Mouse (Mus musculus) adipocyte (in vitro differentiated cells): ENCODE results near the gene Eml1.

ENCODE experiments used
- DNase-seq: peaks from one replicate; pipeline ENCODE4 v3.0.0-alpha.2; 2016; ENCODE audit warnings: low spot score

The Eml1 gene

DNA sequence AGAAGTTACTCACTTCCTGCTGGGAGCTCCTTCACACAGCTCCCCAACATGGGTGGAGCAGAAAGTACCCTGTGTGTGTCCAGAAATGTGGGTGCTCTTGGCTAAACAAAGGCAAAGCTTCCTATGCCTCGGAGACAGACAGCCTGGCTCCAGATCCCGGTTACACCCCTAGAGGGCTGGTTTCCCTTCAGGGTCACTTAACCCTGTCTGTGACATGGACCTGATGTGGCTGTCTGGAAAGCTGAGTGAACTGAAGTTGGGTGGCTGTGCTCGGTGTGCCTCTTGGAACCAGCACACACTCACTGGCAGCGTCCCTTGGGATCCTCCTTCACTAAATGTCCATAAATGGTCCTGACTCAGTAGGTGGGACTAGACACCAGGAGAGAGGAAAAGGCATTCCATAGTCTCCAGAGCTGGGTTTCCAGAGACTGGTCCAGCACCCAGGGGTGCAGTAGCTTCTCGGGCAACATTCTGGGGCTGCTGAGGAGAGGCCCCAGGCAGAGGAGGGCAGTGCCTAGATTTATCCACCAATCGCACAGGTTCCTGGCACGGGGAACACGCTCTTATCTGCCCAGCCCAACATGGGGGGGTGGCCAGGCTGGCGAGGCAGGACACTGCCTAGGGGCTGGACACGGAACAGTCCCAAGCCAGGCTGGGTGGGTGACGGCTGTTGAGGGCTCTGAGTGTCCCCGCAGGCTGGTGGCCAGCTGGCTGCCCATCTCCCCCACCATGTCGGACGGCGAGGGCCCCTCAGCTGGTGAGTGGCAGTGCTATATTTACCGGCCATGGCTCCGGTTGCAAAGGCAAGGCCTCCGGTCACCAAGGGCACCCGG is at the start of gene Eml1:
Eml1 (plus strand) TSS at position 362 of the 833 bp plus-strand sequence.
- DNase-seq: no peak

DNA sequence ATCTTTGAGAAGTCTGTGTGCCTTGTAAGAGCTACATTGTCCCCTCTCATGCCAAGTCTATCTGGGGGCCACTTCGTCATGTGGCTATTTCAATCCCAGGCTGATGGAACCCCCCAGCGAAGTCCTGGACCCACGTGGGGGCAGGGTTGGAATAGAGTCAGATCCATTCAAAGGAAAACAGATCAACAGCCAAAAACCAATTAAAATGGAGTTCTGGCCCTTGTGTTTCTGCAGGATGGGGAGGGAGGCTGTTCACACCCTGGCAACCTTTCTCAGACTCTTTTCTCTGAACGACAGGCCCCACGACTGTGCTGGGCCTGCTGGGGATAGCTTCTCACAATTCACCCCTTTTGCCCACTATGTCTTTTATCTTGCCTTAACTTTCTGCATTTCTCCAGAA is 44.4 kb upstream of the Eml1 start:
- DNase-seq: no peak

DNA sequence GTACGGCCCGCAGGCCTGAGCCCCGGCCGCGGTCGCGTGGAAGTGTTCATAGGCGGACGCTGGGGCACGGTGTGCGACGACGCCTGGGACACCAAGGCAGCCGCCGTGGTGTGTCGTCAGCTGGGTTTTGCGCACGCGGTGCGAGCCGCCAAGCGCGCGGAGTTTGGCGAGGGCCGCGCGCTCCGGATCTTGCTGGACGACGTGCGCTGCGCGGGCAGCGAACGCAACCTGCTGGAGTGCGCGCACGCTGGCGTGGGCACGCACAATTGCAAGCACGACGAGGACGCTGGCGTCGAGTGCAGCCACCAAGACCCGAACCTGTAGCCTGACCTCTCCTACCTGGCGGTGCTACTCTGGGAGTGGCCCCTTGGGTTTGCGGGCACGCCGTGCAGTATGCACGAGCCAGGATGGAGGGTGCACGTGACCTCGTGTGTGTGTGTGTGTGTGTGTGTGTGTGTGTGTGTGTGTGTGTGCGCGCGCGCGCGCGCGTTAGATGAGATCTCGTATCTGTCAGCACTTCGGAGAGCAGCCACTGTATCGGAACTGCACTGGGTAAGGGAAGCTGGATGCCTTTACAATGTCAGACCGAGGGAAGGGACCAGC is 42.8 kb upstream of the Eml1 start:
- no peak for DNase-seq

DNA sequence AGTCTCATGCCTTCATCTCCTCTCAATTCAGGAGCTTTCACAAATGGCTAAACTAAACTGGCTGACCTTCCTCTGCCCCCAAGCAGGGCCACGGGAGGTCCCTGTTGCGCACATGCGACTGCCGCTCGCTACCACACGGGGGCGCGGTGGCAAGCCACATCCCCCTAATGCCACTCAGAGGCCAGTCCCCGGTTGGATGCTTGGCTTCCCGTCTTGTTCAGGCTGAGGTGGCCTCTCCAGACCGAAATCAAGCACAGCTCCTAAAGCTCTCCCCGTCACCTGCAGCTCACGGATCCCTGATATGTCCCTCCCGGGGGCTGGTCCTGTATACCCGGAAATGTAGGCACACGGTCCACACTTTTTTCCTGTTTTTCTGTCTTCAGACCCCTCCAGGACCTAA is 37.7 kb upstream of the Eml1 start:
- DNase-seq: peak; percentile 65

DNA sequence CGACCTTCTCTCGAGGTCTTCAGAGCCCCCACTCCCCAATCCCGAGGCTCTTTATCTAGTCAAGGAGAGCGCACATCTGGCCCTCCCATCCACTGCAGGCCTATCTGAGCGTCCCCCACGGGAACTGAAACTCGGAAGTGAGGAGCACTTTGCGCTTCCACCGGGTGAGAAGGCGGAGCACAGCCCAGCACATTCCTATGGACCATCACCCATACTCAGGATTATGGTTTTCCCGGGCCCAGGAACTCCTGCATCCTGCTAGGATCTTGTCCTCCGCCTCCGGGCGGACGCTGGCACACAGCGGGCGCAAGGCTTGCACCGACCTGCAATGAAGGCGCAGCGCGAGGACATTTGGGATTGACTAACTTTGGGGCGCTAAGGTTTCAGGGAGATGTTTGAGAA is 37.3 kb upstream of the Eml1 start:
- DNase-seq: no peak

DNA sequence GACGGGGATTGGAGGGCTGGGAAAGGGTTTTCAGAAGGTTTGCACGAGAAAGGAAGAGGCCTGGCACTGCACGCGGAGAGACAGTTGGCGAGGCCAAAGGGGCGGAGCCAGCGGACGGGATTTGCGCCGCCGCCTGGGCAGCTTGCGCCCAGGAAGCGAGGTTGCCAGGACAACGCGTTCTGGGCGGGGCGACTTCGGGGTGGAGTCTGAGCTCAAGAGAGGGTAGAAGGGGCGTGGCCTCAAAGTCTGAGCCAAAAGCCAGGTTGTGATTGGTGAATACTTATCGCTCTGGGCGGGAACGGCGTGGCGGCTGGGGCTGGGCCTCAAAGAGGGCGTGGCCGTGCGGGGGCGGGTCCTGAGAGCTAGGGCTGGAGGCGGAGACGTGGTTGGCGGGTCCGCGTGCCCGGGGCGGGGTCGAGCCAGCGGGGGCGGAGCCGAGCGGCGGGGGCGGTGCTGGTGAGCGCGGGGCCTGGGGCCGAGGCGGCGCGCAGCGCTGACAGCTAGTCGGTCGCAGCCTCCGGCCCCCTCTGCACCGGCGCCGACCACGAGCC is 36.8 kb upstream of the Eml1 start, which contains the start of gene Cyp46a1:
Cyp46a1 (plus strand) TSS at position 487 of the 551 bp plus-strand sequence.
- peak; percentile 98 for DNase-seq

DNA sequence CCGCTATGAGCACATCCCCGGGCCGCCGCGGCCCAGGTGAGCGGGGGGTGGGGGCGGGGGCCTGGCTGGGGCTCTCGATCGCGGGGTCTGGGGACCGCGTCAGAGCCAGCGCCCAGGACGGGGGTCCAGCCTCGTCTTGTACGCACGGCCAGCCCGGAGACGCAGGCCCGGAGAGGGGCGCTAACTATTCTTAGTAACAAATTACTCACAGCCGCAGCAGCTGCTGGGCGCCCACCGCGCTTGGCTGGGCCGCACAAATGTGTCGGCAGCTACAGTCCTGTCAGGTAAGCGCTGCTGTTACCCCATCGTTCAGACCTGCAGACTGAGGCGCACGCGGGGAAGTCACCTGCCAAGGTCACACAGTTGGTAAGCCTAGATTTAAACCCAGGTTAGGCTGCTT is 36.2 kb upstream of the Eml1 start:
- DNase-seq: no peak

DNA sequence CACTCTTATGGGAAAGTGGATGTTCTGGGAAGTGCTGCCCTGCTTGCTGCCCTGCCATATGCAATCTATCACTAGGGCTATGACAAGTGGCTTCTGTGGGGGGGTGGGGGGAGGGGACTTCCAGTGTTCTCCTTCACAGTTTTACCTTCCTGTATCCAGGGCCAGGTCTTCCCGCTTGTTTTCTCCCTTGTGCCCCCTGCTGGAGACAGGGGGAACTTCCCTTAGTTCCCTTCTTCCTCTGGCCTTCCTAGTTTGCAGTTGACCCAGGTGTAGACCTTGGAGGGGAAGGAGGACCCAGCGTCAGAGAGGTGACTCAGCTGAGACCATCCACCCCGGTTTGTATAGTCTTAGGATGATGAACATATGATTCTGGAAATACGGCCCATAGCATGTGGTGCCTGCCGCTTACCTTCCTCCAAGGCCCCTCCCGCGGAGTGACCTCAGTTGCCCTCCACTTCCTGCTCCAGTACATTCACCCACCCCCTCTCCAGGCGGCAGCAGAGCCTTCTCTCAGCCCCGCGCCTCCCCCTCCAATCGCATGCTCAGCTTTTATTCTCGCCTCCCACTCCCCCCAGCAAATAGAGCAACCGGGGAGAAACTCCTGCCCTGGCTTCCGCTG is 32.1 kb upstream of the Eml1 start:
- no peak for DNase-seq

DNA sequence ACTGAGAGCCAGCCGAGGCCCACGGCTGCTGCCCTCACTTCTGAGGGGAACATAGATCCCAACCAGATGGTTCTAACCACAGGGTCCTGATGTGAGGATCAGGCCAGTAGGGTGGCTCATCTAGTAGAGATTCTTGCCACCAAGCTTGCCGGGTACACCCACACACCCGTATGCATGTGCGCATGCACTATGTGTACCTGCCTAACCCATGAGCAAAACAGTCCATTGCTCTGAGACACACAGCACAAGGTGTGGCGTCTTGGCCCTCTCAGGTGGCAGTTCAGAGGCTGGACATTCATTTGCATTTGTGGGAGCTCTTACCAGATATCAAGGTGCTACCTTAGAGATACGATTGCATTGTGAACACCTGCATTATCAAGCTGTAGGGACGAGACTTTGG is 22.6 kb upstream of the Eml1 start:
- no peak for DNase-seq

DNA sequence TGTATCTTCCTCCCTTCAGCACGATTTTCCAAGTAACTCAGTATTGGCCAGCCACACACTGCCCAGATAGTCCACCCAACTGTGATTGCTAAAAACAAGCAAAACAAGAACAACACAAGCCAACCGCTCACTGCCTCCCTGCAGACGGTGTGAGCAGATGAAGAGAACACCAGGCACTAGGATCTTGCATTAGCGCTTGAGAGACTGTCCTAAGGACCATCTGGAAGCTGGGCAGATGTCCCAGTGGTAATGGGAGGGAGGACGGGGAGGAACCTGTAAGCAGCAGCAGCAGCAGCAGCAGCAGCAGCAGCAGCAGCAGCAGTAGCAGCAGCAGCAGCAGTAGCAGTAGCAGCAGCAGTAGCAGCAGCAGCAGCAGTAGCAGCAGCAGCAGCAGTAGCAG is 21.7 kb upstream of the Eml1 start:
- DNase-seq: no peak

DNA sequence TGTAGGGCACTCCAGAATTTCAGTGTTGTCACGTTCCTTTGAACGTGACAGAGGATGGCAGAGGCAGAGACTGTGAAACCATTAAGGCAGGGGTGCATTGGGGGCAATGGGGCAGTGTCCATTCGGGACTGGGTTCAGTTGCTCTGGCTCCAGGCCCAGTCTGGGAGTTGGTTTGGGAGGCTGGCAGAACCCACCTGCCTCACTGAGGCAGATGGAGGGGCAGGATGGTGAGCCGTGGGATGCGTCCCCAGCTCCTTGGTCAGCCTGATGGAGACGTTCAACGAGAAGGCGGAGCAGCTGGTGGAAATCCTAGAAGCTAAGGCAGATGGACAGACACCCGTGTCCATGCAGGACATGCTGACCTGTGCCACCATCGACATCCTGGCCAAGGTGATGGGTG is 19.8 kb upstream of the Eml1 start:
- DNase-seq: no peak

DNA sequence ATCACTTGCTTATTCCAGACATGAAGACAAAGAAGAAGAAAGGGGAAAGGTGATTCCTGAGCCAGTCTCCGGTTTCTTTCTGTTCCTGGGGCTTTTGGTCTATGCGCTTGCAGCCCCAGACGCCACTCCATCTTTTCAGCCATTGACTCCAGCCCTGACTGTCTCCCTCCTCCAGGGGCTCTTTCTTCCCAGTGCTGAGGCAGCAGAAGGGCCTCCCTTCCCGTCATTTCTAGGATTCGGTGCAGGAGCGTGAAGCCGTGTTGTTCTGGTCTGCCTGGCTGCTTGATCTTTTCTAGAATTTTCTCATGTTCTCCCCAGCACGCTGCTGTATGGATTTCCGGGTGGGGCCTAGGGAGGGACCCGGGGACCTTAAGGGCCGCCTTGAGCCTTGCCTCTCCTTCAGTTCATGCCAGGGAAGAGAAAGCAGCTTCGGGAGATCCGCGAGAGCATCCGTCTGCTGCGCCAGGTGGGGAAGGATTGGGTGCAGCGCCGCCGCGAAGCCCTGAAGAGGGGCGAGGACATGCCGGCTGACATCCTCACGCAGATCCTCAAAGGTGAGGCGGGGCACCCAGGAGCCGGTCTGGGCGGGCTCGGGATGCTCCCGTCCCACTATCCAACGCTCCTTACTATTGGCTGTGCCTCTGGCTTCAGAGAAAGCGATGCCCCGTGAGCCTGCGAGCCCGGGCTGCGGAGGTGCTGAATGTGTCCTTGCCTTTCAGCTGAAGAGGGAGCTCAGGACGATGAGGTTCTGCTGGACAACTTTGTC is 18.2 kb upstream of the Eml1 start:
- no peak for DNase-seq

DNA sequence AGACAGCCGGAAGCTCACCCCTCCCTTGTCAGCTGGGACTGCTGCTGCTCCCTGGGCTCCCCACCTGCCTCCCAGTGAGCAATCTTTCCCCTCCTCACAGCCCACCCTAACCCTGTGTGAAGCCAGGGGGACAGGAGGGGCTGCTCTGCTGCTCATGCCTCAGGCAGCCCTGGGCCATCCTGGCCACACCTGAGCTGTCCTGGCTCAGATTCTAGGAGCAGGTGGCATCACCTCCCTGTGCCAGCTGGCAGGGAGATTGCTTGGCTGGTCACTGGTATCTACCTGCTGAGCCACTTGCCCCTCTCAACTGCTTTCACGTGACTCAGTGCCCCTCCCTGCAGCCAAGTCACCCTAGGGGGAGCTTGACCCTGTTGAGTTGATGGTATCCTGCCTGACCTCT is 16.5 kb upstream of the Eml1 start:
- no peak for DNase-seq

DNA sequence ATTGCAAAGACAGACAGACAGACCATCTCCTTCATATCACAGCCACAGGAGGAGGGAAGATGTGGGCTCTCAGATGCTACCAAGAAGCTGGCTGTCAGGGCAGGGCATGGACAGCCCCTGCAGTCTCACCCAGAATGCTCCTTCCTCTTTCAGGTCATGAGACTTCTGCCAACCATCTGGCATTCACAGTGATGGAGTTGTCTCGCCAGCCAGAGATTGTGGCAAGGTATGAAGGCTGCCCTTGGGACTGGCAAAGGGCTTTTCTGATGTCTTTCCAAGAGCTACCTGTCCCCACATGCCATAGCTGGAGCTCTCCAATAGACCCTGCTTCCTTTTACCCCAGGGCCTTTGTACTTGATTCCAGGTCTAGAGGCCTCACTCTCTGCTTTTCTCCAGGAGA is 15.5 kb upstream of the Eml1 start:
- DNase-seq: no peak

DNA sequence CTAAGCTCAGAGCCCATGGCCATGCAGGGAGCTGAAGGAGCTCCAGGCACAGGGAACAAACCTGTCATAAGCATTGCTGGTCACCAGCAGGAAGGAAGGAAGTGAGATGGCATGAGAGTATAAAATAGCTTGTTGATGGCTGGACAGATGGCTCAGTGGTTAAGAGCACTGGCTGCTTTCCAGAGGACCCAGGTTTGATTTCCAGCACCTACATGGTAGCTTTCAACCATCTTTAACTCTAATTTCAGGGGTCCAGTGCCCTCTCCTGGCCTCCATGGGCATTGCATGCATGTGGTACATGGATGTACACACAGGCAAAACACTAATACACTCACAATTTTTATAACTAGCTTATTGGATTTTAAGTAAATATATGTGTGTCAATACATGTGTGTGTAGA is 14.8 kb upstream of the Eml1 start:
- no peak for DNase-seq

DNA sequence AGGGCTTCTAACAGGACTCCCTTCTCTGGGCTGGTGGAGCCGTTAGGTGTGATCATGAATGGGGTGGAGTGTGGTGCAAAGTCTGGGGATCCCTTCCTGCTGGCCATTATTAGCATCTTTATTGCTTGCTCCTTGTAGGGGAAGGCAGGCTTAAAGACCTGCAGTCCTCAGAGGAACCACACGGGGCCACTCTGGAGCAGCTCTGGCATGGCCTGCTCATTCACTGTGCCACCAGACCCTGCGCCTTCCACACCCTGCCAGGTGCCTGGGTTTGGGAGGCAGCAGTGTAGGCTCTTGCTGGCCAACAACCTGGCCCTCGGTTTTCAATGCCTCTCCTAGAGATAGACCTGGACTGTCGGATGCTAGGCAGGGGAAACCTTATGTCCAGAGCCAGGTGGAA is 7.0 kb upstream of the Eml1 start:
- DNase-seq: peak; percentile 78

DNA sequence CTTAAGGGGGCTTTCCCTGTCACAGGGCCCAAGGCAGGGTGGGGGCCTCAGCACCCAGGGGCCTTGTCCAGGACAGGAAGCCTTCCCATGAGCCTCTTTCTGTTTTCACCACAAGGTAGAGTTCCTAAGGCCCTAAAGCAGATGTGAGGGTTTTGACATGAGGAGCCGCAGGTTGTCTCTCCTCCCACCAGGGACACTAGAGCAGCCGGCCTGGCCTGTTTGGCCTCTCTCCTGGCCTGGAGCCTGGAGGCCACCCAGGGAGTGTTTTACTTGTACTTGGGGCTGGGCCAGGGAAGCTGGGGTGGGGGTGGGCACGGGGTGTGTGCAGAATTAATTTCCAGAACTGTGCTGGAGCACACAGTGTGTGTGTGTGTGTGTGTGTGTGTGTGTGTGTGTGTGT is 5.4 kb upstream of the Eml1 start:
- DNase-seq: peak; percentile 76

DNA sequence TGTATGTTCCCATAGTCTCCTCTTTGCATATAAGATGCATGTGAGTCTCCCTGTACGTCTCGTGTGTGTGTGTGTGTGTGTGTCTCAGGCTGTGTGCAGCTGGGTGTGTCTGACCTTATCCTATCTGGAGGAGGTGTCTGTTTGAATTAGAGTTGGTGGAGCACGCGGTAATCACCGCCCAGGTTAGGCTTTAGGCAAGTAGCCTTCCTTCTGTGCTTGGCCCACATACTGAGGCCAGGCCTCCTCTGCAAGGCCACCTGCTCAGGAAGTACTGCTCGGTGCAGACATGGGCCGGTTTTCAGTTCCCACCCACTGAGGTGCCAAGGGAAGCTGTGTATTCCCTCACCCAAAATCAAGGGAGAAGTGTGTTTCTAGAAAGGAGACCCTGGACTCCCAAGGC is 4.9 kb upstream of the Eml1 start:
- DNase-seq: no peak

DNA sequence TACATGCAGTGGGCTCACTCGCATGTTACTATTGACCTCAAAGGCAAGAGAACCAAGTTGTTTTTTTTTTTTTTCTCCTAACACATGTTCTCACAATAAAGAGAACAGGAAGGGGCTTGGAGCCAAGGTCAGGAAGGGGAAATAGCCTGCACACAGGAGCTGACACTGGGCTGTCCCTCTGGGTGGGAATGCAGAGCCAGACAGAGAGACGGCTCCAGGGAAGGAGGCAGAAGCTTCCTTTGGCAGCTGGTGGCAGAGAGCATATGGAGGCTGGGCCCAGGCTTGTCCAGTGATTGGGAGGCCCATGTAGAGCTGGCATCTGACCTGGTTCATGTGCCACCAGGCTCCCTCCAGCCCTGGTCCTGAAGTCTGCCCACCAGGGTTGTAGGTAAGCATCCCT is 2.8 kb upstream of the Eml1 start:
- no peak for DNase-seq

DNA sequence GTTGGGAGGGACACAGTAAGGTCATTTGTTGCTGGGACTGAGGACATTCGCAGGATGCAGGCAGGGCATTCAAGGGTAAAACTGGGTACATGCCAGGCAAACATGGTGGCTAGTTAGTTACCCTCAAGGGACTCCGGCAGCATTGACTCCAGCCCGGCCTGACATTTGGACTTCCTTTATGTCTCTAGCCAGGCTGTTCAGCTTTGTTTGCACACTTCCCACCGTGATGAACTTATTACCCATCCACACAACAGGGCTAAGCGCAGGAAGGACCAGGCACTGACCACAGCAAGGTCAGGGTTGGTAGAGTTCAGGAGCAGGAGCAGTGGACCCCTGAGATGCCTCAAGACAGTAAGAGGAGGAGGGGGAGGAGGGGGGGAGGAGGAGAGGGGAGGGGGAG is 1.8 kb upstream of the Eml1 start:
- no peak for DNase-seq

DNA sequence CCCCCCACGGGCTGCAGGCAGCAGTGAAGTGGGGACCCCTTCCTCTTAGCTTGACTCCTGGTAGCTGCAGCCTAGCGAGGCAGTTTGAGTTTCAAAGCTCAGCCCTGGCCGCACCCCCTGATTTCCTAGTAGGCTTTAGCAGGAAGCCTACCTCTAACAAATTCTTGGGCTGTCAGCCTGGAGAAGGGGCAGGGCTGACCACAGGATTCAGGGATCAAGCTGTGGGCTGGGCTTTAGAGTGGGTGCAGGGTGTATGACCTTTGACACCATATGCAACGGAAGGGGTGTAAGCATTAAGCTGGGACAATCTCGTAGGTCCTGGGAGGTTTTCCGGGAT is 640 bp downstream of the Eml1 start:
- no peak for DNase-seq

DNA sequence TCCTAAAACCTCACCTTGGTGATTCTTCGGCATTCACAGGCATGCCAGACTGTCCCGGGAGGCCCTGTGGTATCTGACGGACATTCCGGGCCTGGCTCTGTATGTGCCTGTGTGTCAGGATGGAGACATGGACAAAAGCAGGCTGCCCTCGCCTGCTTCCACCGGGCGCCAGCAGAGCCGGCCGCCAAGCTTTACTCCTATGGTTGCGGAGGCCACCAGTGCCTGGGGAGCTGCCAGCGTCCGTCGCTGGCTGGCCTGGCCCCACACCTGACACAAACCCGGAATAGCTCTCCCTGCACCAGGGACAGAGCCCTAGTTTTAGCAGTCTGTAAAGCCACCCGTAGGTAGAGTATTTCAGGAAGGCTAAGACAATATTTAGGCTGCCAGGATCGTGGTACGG is 1.5 kb downstream of the Eml1 start:
- no peak for DNase-seq

DNA sequence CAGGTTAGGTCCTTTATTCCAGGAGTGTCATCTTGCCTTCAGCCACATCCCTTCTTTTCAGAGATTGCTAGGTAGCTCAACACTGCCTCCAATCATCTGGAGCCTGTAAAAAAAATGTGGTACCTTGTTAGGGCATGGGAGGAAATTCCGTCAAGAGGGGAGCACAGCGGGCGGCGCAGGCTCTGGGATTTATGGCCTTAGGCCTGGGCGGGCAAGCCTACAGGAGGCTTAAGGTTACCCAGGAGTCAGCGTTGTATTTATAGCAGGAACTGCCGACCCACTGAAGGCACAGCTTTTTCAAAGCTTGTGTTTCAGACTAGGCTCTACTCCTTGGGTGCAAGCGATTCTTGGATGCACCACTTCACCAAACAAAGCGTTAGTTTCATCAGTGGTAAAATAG is 2.9 kb downstream of the Eml1 start:
- DNase-seq: no peak
